Mouse (Mus musculus): ENCODE measurements around the gene Gp1ba. TPM values are rescaled to one million over a fixed set of nuclear protein-coding genes. Genes with fewer than 3 reads are reported as not detected.

The Gp1ba gene
- polyA plus RNA-seq, 1 experiment from 2014 or later = 0.10 TPM

- no peak overlapping the region for H3K4me3 ChIP-seq
- H3K4me1 ChIP-seq = peaks cover 13% of the 10 kb centered on the region
- ATAC-seq (ENCODE audit: insufficient number of reproducible peaks, insufficient read depth, low FRiP score, low TSS enrichment, low read depth) = no peak
- no peaks in the 10 kb centered on the region for H3K27me3 ChIP-seq
- H3K9ac ChIP-seq = no peak overlapping the region
- no peaks in the 10 kb centered on the region for H3K9me3 ChIP-seq
- no peak overlapping the region for H3K4me2 ChIP-seq
- WGBS = 87% methylated on average over 4 of the region's 4 CpGs
- no peak overlapping the region for H3K27ac ChIP-seq
- peaks cover 75% of the 10 kb centered on the region for H3K36me3 ChIP-seq
These were observed 28.2 kb upstream of the Gp1ba start for GRCm38 (mm10) chr11:70610752-70611151.

GRCm38 (mm10) chr11:70612505-70612904, 26.4 kb upstream of the Gp1ba start:
- Histone ChIP-seq H3K27ac (no peak overlapping the region), H3K9me3 (no peaks in the 10 kb centered on the region), H3K36me3 (peaks cover 58% of the 10 kb centered on the region), H3K4me3 (no peak overlapping the region), H3K4me2 (no peak overlapping the region), H3K9ac (no peak overlapping the region), H3K27me3 (peaks cover 7% of the 10 kb centered on the region; the same call in 1 of the 2 replicates), H3K4me1 (peaks cover 18% of the 10 kb centered on the region)
- no peak for ATAC-seq (ENCODE audit: insufficient number of reproducible peaks, insufficient read depth, low FRiP score, low TSS enrichment, low read depth)
- WGBS = 83% methylated on average over 7 of the region's 7 CpGs

DNA sequence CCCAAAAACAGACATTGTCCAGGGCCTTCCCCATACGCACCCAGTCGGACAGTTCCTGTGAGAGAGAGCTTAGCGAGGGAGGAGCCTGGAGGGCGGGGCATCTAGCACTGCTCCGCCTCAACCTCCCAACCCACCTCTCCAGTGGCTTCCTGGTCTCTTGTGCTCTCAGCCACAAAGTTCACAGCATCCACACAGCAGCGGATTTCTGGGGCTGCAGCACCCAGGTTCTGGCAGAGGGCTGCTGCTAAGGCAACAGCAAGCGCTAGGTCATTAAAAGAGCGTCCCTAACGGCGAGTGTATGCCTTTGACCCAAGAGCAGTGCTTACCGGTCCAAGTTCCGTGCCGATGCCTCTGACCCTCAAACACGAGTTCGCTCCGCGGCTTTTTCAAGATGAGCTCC, 23.8 kb upstream of the Gp1ba start:
- ATAC-seq (ENCODE audit: insufficient number of reproducible peaks, insufficient read depth, low FRiP score, low TSS enrichment, low read depth) = peak; percentile 52; the same call in 1 of the 2 replicates

GRCm38 (mm10) chr11:70615516-70616093, 23.3 kb upstream of the Gp1ba start, which contains the start of gene 4930544D05Rik:
4930544D05Rik (plus strand) TSS chr11:70615848.
- 14% methylated on average over 21 of the region's 21 CpGs for WGBS
- H3K9ac ChIP-seq = peak within 1 kb of the TSS; percentile 67
- peaks cover 27% of the 10 kb centered on the region for H3K36me3 ChIP-seq
- H3K9me3 ChIP-seq = no peaks in the 10 kb centered on the region
- no peak for ATAC-seq (ENCODE audit: insufficient number of reproducible peaks, insufficient read depth, low FRiP score, low TSS enrichment, low read depth)
- peaks cover 7% of the 10 kb centered on the region; the same call in 1 of the 2 replicates for H3K27me3 ChIP-seq
- peak within 1 kb of the TSS; percentile 77 for H3K4me2 ChIP-seq
- H3K4me1 ChIP-seq = peaks cover 18% of the 10 kb centered on the region
- peak within 1 kb of the TSS; percentile 42 for H3K4me3 ChIP-seq
- peak within 1 kb of the TSS; percentile 28; the same call in 1 of the 2 replicates for H3K27ac ChIP-seq

More for the DNA sequence above, 23.8 kb upstream of the Gp1ba start:
- H3K4me3 ChIP-seq = peak overlapping the region; percentile 42
- peak overlapping the region; percentile 77 for H3K4me2 ChIP-seq
- peaks cover 18% of the 10 kb centered on the region for H3K4me1 ChIP-seq
- 4% methylated on average over 17 of the region's 17 CpGs for WGBS
- no peaks in the 10 kb centered on the region for H3K9me3 ChIP-seq
- peak overlapping the region; percentile 28; the same call in 1 of the 2 replicates for H3K27ac ChIP-seq
- peaks cover 32% of the 10 kb centered on the region for H3K36me3 ChIP-seq
- peaks cover 7% of the 10 kb centered on the region; the same call in 1 of the 2 replicates for H3K27me3 ChIP-seq
- H3K9ac ChIP-seq = peak overlapping the region; percentile 67

DNA sequence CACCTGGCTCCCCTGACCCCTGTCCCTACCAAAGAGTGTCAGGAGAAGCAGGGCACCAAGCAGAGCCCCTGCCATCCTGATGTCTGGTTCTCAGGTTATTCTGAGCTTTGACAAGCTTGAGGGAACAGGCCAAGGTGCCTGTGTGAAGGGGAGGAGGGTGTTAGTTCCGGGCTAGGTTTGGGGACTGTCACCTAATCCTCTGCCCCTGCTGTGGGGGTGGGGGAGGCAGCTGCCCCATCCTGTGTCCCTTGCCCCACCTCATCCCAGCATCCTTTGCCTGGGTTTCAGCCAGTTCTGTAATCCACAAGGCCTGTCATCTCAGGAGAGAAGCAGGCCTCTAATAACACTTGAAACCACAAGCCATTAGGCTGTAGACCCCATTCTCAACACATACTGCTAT, 19.8 kb upstream of the Gp1ba start, which contains the start of gene Chrne:
Chrne (minus strand) TSS at position 116 of the 400 bp plus-strand sequence.
- 43% methylated on average over 1 of the region's 1 CpGs for WGBS

DNA sequence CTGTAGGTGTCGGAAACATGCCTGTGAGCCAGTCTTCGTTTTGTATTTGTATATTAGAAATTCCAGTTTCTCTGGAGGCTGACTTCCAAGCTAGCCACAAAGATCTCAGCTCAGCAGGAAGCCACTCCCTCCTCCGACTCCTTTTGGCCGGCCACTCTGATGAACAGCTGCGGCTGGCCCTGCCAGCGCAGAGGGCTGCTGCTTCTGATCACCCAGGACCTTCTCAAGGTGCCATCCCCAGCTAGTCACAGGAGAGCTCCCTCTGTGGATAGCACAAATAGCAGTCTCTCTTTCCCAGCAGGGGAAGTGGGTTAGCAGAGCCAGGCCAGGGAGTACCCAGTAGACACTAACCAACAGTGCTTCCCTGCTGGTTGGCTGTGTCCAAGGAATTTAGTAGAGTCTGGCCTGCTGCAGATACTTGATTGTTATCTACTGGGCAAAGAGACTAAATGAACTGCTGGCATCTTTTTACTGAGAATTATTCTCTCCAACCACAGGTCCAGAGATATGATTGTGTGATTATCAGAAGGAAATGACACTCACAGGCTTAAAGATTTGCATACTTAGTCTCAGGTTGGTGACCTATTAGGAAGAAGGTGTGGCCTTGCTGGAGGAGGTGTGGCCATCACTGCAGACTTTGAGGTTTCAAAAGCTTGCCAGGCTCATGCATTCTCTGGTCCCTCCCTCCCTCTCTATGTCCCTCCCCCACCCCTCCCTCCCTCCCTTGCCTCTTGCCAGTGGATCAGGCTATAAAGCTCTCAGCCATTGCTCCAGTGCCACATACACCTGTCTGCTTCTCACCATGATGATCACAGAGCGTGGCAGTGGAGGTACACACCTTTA, 16.7 kb upstream of the Gp1ba start:
- ATAC-seq (ENCODE audit: insufficient number of reproducible peaks, insufficient read depth, low FRiP score, low TSS enrichment, low read depth) = no peak
- no peak overlapping the region for H3K4me2 ChIP-seq
- H3K27ac ChIP-seq = no peak overlapping the region
- H3K9ac ChIP-seq = peak overlapping the region; percentile 40; the same call in 1 of the 2 replicates
- no peaks in the 10 kb centered on the region for H3K27me3 ChIP-seq
- H3K9me3 ChIP-seq = no peaks in the 10 kb centered on the region
- H3K4me3 ChIP-seq = no peak overlapping the region
- H3K36me3 ChIP-seq = no peaks in the 10 kb centered on the region
- 49% methylated on average over 7 of the region's 7 CpGs for WGBS
- H3K4me1 ChIP-seq = no peaks in the 10 kb centered on the region

More for the DNA sequence above, 19.8 kb upstream of the Gp1ba start, which contains the start of gene Chrne:
- Histone ChIP-seq H3K4me3 (no peak within 1 kb of the TSS), H3K9ac (no peak within 1 kb of the TSS), H3K9me3 (no peaks in the 10 kb centered on the region), H3K27ac (no peak within 1 kb of the TSS), H3K27me3 (peaks cover 7% of the 10 kb centered on the region; the same call in 1 of the 2 replicates), H3K36me3 (no peaks in the 10 kb centered on the region), H3K4me1 (peaks cover 18% of the 10 kb centered on the region), H3K4me2 (no peak within 1 kb of the TSS)
- no peak for ATAC-seq (ENCODE audit: insufficient number of reproducible peaks, insufficient read depth, low FRiP score, low TSS enrichment, low read depth)

GRCm38 (mm10) chr11:70623053-70623742, 15.7 kb upstream of the Gp1ba start:
- H3K9me3 ChIP-seq = no peaks in the 10 kb centered on the region
- H3K27ac ChIP-seq = no peak overlapping the region
- H3K4me2 ChIP-seq = no peak overlapping the region
- H3K27me3 ChIP-seq = no peaks in the 10 kb centered on the region
- H3K36me3 ChIP-seq = no peaks in the 10 kb centered on the region
- H3K9ac ChIP-seq = no peak overlapping the region
- ATAC-seq (ENCODE audit: insufficient number of reproducible peaks, insufficient read depth, low FRiP score, low TSS enrichment, low read depth) = no peak
- WGBS = 79% methylated on average over 10 of the region's 10 CpGs
- no peak overlapping the region for H3K4me3 ChIP-seq
- no peaks in the 10 kb centered on the region for H3K4me1 ChIP-seq

GRCm38 (mm10) chr11:70625473-70625872, 13.4 kb upstream of the Gp1ba start:
- H3K4me2 ChIP-seq = no peak overlapping the region
- no peaks in the 10 kb centered on the region for H3K4me1 ChIP-seq
- H3K9me3 ChIP-seq = no peaks in the 10 kb centered on the region
- H3K36me3 ChIP-seq = no peaks in the 10 kb centered on the region
- no peak overlapping the region for H3K9ac ChIP-seq
- no peaks in the 10 kb centered on the region for H3K27me3 ChIP-seq
- H3K4me3 ChIP-seq = no peak overlapping the region
- H3K27ac ChIP-seq = no peak overlapping the region
- 49% methylated on average over 4 of the region's 4 CpGs for WGBS
- no peak for ATAC-seq (ENCODE audit: insufficient number of reproducible peaks, insufficient read depth, low FRiP score, low TSS enrichment, low read depth)

DNA sequence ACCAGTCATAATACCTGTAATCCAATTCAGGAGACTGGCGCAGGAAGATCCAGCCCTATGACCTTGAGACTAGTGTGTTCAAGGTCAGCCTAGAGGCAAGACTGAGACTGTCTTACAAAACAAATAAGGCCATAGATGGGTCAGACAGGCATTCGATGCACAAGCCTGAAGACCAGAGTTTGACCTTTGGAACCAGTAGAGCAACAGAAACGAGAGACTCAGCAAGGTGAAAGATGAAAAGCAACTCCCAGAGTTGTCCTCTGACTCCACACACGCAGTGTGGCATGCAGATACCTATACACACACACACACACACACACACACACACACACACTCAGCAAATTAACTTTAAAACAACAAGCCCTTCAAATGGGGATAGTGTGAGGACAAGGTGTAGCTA, 12.0 kb upstream of the Gp1ba start:
- ATAC-seq (ENCODE audit: insufficient number of reproducible peaks, insufficient read depth, low FRiP score, low TSS enrichment, low read depth) = no peak
- no peaks in the 10 kb centered on the region for H3K4me1 ChIP-seq
- no peak overlapping the region for H3K4me3 ChIP-seq
- no peaks in the 10 kb centered on the region for H3K36me3 ChIP-seq
- no peaks in the 10 kb centered on the region for H3K27me3 ChIP-seq
- WGBS = 66% methylated on average over 4 of the region's 4 CpGs
- no peaks in the 10 kb centered on the region for H3K9me3 ChIP-seq
- no peak overlapping the region for H3K27ac ChIP-seq
- H3K4me2 ChIP-seq = no peak overlapping the region
- no peak overlapping the region for H3K9ac ChIP-seq

DNA sequence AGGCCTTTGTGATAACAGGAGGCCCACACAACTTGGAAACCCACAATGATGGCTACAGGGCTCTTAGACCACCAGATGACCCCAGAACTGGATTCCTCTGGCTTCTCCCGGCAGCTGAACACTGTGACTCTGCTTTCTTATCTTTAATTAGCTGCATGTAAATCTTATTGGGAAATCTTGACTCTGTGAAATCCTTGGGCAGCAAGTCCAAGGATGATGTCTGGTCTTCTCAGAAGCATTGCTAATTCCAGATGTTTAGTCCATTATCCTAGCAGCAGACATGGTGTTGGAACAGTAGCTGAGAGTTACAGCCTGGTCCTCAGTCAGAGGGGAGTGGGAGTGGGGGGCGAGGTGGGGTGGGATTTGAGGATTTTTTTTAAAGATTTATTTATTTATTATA, 10.5 kb upstream of the Gp1ba start:
- Histone ChIP-seq H3K4me2 (no peak overlapping the region), H3K4me1 (no peaks in the 10 kb centered on the region), H3K9ac (no peak overlapping the region), H3K36me3 (no peaks in the 10 kb centered on the region), H3K9me3 (no peaks in the 10 kb centered on the region), H3K27me3 (no peaks in the 10 kb centered on the region), H3K4me3 (no peak overlapping the region), H3K27ac (no peak overlapping the region)
- ATAC-seq (ENCODE audit: insufficient number of reproducible peaks, insufficient read depth, low FRiP score, low TSS enrichment, low read depth) = no peak
- WGBS = 72% methylated on average over 2 of the region's 2 CpGs

DNA sequence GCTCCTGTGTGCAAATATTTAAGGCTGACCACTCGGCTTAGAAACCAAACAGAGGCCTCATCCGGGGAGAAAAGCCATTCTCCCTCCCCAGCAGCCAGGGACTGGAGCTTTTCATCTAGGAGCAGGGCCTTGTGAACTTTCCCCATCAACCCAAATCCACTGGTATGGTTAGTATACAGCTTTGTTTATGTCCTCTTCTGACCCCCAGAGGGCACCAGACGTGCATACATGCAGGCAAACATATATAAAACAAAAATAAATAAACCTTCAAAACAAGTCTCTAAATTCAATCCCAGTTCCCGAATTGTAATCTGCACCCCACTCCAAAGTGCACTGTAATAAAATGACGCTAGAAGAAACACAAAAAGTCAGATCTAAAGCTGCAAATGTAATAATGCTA, 9.4 kb upstream of the Gp1ba start:
- Histone ChIP-seq H3K36me3 (no peaks in the 10 kb centered on the region), H3K4me1 (no peaks in the 10 kb centered on the region), H3K9ac (no peak overlapping the region), H3K27me3 (no peaks in the 10 kb centered on the region), H3K9me3 (no peaks in the 10 kb centered on the region), H3K4me3 (no peak overlapping the region), H3K27ac (no peak overlapping the region), H3K4me2 (no peak overlapping the region)
- ATAC-seq (ENCODE audit: insufficient number of reproducible peaks, insufficient read depth, low FRiP score, low TSS enrichment, low read depth) = no peak
- 48% methylated on average over 5 of the region's 5 CpGs for WGBS
